Mouse (Mus musculus): ENCODE results near the gene Maml1.

- TF ChIP-seq CTCF (IDR thresholded peaks at IDR 0.05; ENCODE audit: low read depth, low read length) (no peak), POLR2A (IDR thresholded peaks at IDR 0.05; ENCODE audit: borderline replicate concordance, low read depth, low read length) (no peak)
Observed at GRCm38 (mm10) chr11:50285263-50285662, 6.8 kb downstream of the Maml1 start.
